Mouse (Mus musculus) myocyte (in vitro differentiated cells): ENCODE measurements at regions not wholly inside any gene's neighbourhood (a gene's known extent, or its start where the extent isn't known, plus 50 kb on each side); places are given as distances from the start of the nearest gene placed in this dataset.

Experiments
- H3K27me3 ChIP-seq: one replicate; pipeline ENCODE4 v1.6.1; 2011; ENCODE audit not compliant: control insufficient read depth, insufficient read depth, insufficient read length
- H3K36me3 ChIP-seq: one replicate; pipeline ENCODE4 v1.6.1; 2011; ENCODE audit not compliant: control insufficient read depth, insufficient read depth
- H3K4me2 ChIP-seq: one replicate; pipeline ENCODE4 v1.6.1; 2011; ENCODE audit warnings: low read depth, control low read depth
- H3K4me3 ChIP-seq: one replicate; pipeline ENCODE4 v1.5.1; 2011; ENCODE audit warnings: mild to moderate bottlenecking, control low read depth, moderate library complexity
- H3K79me2 ChIP-seq: one replicate; pipeline ENCODE4 v1.6.1; 2011; ENCODE audit not compliant: control insufficient read depth, insufficient read depth
- H3ac ChIP-seq: one replicate; pipeline ENCODE4 v1.6.1; 2011; ENCODE audit not compliant: control insufficient read depth, insufficient read length
- CEBPB ChIP-seq: IDR thresholded peaks from 2 replicates; pipeline ENCODE4 v1.6.1; 2011; ENCODE audit warnings: mild to moderate bottlenecking, moderate library complexity; ENCODE audit not compliant: poor library complexity, insufficient read depth, severe bottlenecking
- E2F4 ChIP-seq: IDR thresholded peaks from one replicate; pipeline ENCODE4 v1.6.1; 2011; ENCODE audit warnings: mild to moderate bottlenecking, control low read depth, moderate library complexity; ENCODE audit not compliant: insufficient read depth
- MAX ChIP-seq: IDR thresholded peaks from one replicate; pipeline ENCODE4 v1.6.1; 2011; ENCODE audit warnings: low read depth, mild to moderate bottlenecking, control low read depth
- MYOD1 ChIP-seq, 3 experiments: IDR thresholded peaks; one replicate each; pipeline ENCODE4 v1.6.1; 2011; ENCODE audit warnings: control low read depth in 2 of 3, low read depth in 2 of 3, mild to moderate bottlenecking in 2 of 3, moderate library complexity in 1 of 3; ENCODE audit not compliant: insufficient read length in 2 of 3, control insufficient read depth in 1 of 3
- MYOG ChIP-seq, 3 experiments: IDR thresholded peaks; one replicate each; pipeline ENCODE4 v1.6.1; 2011; ENCODE audit warnings: control low read depth in 2 of 3, low read depth in 2 of 3, mild to moderate bottlenecking in 2 of 3; ENCODE audit not compliant: insufficient read length in 2 of 3, control insufficient read depth in 1 of 3, insufficient read depth in 1 of 3
- POLR2A ChIP-seq: IDR thresholded peaks from one replicate; pipeline ENCODE4 v1.6.1; 2011; ENCODE audit warnings: low read depth, mild to moderate bottlenecking, control low read depth, moderate library complexity; ENCODE audit not compliant: insufficient read length
- POLR2AphosphoS2 ChIP-seq: IDR thresholded peaks from one replicate; pipeline ENCODE4 v1.6.1; 2011; ENCODE audit warnings: low read depth, control low read depth; ENCODE audit not compliant: insufficient read length
- REST ChIP-seq: IDR thresholded peaks from one replicate; pipeline ENCODE4 v1.6.1; 2011; ENCODE audit warnings: mild to moderate bottlenecking, control low read depth, moderate library complexity; ENCODE audit not compliant: insufficient read depth, insufficient read length
- SRF ChIP-seq: IDR thresholded peaks from one replicate; pipeline ENCODE4 v1.6.1; 2011; ENCODE audit warnings: low read depth; ENCODE audit not compliant: control insufficient read depth, insufficient read length
- TCF12 ChIP-seq: IDR thresholded peaks from one replicate; pipeline ENCODE4 v1.6.1; 2011; ENCODE audit warnings: mild to moderate bottlenecking, control low read depth; ENCODE audit not compliant: poor library complexity, insufficient read depth, severe bottlenecking
- TCF3 ChIP-seq: IDR thresholded peaks from one replicate; pipeline ENCODE4 v1.6.1; 2011; ENCODE audit warnings: low read depth, control low read depth; ENCODE audit not compliant: insufficient read length
- USF1 ChIP-seq: IDR thresholded peaks from one replicate; pipeline ENCODE4 v1.6.1; 2011; ENCODE audit warnings: low read depth, mild to moderate bottlenecking, control low read depth, moderate library complexity

DNA sequence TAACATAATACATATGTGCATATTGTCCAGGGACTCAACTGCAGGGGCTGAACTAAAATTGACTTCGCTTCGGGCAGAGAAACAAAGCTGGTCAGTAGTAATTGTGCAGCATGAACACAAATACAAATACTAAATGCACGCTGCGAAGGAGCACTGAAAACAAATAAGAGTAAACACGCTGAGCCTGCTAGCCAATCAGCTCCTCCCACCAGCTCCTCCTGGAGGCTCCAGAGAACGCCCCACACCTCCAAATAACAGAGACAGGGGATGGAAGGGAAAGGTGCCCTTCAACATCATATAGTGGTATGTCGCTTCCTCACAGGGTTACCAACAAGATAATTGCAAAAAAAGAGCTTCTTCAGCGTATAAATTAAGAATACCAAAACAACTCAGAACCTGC, 159.6 kb downstream of the Gm11361 start:
- peak overlapping the region; percentile 81 for H3K4me3 ChIP-seq

DNA sequence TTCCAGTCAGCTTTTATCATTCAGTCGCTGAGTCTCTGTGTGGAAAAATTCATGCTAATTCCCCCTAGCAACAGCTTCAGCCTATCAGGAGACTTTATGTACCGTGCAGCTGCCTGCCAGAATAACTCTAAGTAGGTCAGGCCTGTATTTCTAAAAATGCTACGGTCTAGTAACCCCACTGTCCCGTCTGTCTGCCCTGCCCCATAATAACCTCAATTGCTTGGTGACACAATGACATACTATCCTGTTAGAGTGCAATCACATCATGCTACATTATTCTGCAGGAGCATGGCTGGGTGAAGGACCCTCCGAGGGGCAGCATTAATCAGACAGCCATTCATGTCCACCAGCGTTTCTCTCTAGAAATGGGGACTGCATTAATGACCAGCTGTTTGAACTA, 158.9 kb downstream of the Gm11361 start:
- Histone ChIP-seq H3K36me3 (no peaks in the 10 kb centered on the region), H3K27me3 (no peaks in the 10 kb centered on the region), H3K79me2 (peaks cover 45% of the 10 kb centered on the region), H3K4me3 (peak overlapping the region; percentile 81), H3ac (peak overlapping the region; percentile 37), H3K4me2 (peak overlapping the region; percentile 81)
- TF ChIP-seq MYOG (IDR thresholded peaks at IDR 0.05; ENCODE audit: control insufficient read depth in 1 of 3, insufficient read depth in 1 of 3, insufficient read length in 2 of 3, low read depth in 2 of 3) (peak in 1 of 3 experiments; percentile 11), MAX (no peak), MYOD1 (IDR thresholded peaks at IDR 0.05; ENCODE audit: control insufficient read depth in 1 of 3, insufficient read length in 2 of 3, low read depth in 2 of 3) (peak in 1 of 3 experiments; percentile 30)

More for the DNA sequence above, 159.6 kb downstream of the Gm11361 start:
- H3ac ChIP-seq: peak overlapping the region; percentile 37
- H3K36me3 ChIP-seq: no peaks in the 10 kb centered on the region
- peak overlapping the region; percentile 81 for H3K4me2 ChIP-seq
- peaks cover 45% of the 10 kb centered on the region for H3K79me2 ChIP-seq
- no peaks in the 10 kb centered on the region for H3K27me3 ChIP-seq
- TF ChIP-seq TCF12: no peak
- TF ChIP-seq MAX: no peak
- no peak for TF ChIP-seq USF1
- TF ChIP-seq POLR2A: peak; percentile 14
- TF ChIP-seq POLR2AphosphoS2: peak; percentile 51
- no peak for TF ChIP-seq SRF
- TF ChIP-seq MYOD1 (IDR thresholded peaks at IDR 0.05; ENCODE audit: control insufficient read depth in 1 of 3, insufficient read length in 2 of 3, low read depth in 2 of 3): no peak
- no peak for TF ChIP-seq TCF3

DNA sequence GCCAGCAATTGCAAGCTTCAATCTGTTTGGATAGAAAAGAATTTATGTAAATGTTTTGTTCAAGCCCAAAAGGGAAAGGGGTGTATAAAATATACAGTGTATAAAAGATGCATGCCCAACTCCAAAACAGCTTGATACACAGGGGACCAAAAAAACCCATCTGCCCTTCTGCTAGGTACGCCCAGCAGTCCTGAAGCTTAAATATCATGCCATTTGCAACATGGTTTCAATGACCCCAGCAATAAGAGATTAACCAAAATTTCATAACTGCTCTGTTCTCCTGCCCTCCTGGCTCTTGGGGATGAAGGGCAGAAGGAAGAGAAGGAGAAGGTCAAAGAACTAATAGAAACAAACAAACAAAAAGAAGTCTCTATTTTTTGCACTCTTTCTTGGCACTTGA, 158.4 kb downstream of the Gm11361 start:
- TF ChIP-seq USF1 (no peak), MYOD1 (IDR thresholded peaks at IDR 0.05; ENCODE audit: control insufficient read depth in 1 of 3, insufficient read length in 2 of 3, low read depth in 2 of 3) (no peak)
- Histone ChIP-seq H3K79me2 (peaks cover 45% of the 10 kb centered on the region), H3K4me3 (peak overlapping the region; percentile 81), H3K4me2 (peak overlapping the region; percentile 81), H3K27me3 (no peaks in the 10 kb centered on the region), H3ac (no peak overlapping the region), H3K36me3 (no peaks in the 10 kb centered on the region)

DNA sequence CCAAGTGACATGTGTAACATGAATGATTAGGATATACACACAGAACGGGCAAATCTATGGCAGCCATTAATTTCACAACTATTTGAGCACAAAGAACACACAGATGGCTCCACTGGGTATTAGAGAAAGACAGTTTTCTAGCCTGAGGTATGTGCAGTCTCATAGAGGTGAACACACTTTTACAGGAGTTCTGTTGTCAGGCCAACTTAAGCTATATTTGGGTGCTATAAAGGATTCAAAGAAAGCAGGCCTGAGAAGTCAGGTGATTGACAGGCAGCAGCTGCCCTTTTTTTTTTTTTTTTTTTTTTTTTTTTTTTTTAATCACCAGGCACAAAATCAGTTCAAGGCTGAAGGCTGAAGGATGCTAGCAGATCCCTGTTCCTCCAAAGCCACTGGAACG, 153.0 kb downstream of the Gm11361 start:
- H3ac ChIP-seq: no peak overlapping the region
- no peak for TF ChIP-seq USF1
- TF ChIP-seq MYOD1 (IDR thresholded peaks at IDR 0.05; ENCODE audit: control insufficient read depth in 1 of 3, insufficient read length in 2 of 3, low read depth in 2 of 3): peak; percentile 60 to 83 (median 67)
- peak; percentile 79 for TF ChIP-seq TCF12
- peaks cover 19% of the 10 kb centered on the region for H3K36me3 ChIP-seq
- H3K27me3 ChIP-seq: no peaks in the 10 kb centered on the region
- peaks cover 21% of the 10 kb centered on the region for H3K79me2 ChIP-seq
- H3K4me2 ChIP-seq: peak overlapping the region; percentile 55
- H3K4me3 ChIP-seq: no peak overlapping the region

DNA sequence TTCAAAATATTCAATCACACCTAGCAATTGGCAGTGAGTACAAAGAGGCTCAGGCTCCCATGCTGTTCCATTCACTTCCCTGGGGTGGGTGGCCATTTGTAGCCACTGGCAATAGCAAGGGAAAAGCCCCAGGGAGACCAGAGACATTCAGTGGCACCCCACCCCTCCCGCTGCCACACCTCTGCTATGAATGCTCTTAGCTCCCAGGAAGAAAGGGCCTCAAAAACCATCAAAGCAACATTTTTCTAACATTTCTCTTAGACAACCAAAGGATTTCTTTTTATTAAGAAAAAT, 152.2 kb downstream of the Gm11361 start:
- Histone ChIP-seq H3K27me3 (no peaks in the 10 kb centered on the region), H3K36me3 (peaks cover 22% of the 10 kb centered on the region), H3K79me2 (peaks cover 13% of the 10 kb centered on the region), H3K4me3 (no peak overlapping the region), H3K4me2 (no peak overlapping the region), H3ac (no peak overlapping the region)
- TF ChIP-seq POLR2A (no peak), TCF3 (no peak), TCF12 (no peak), POLR2AphosphoS2 (no peak), MYOG (IDR thresholded peaks at IDR 0.05; ENCODE audit: control insufficient read depth in 1 of 3, insufficient read depth in 1 of 3, insufficient read length in 2 of 3, low read depth in 2 of 3) (no peak), MAX (no peak), REST (no peak), USF1 (no peak), CEBPB (no peak), E2F4 (no peak), SRF (no peak), MYOD1 (IDR thresholded peaks at IDR 0.05; ENCODE audit: control insufficient read depth in 1 of 3, insufficient read length in 2 of 3, low read depth in 2 of 3) (no peak)

DNA sequence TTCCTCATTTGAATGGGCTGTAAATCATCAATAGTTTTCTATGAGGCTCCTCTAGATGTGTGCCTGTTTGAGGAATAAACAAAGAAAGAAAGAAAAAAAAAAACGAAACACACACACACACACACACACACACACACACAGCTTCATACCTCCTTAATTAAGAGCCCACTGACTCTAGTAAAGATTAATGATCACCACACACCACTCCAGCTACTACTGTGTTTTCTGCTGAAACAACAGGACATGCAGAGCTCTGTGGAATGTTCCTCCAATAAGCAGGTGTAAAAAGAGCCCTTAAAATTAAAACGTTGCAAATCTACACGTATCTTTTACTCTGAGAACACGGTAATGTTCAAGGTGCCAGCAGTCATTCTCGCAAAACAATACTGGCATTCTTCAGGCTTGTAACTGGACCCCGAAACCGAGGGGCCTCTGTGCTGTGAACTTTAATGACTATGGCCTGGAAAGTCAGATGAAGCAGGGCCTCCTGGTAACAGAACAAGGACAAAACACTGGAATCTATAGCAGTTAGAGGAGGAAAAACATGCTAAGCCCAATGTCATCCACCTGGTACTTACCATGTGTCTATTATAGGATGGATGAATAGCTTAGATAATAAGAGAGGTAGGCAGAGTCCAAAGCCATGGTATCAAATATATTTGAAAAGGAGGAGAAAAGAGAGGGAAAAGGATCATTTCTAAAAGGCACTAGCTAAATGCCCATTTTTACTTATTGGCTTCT, 151.7 kb downstream of the Gm11361 start:
- Histone ChIP-seq H3K4me2 (no peak overlapping the region), H3K27me3 (no peaks in the 10 kb centered on the region), H3K4me3 (no peak overlapping the region), H3K79me2 (peaks cover 8% of the 10 kb centered on the region), H3ac (no peak overlapping the region), H3K36me3 (peaks cover 24% of the 10 kb centered on the region)
- TF ChIP-seq TCF3 (no peak), POLR2A (no peak), MAX (no peak), POLR2AphosphoS2 (no peak), USF1 (no peak), SRF (no peak), TCF12 (no peak), MYOG (IDR thresholded peaks at IDR 0.05; ENCODE audit: control insufficient read depth in 1 of 3, insufficient read depth in 1 of 3, insufficient read length in 2 of 3, low read depth in 2 of 3) (no peak), REST (no peak), E2F4 (no peak), MYOD1 (IDR thresholded peaks at IDR 0.05; ENCODE audit: control insufficient read depth in 1 of 3, insufficient read length in 2 of 3, low read depth in 2 of 3) (no peak)
